Mouse (Mus musculus): ENCODE results near the gene Scg3. TPM values are rescaled to one million over a fixed set of nuclear protein-coding genes. Genes with fewer than 3 reads are reported as not detected.
"Not testable (repeated sequence)": the region's sequence is repeated elsewhere in the genome, so short reads cannot be mapped to it uniquely, and the experiment has no call there.

The Scg3 gene
- total RNA-seq (2021): 1 to 10 TPM; 3.3 TPM
- long read RNA-seq, experiment 1: 0 reads
- long read RNA-seq, experiment 2, partial matches to known transcripts: 0 of 2 reads
- long read RNA-seq, experiment 2, other reads (novel, unspliced or antisense): 0 of 2 reads

DNA sequence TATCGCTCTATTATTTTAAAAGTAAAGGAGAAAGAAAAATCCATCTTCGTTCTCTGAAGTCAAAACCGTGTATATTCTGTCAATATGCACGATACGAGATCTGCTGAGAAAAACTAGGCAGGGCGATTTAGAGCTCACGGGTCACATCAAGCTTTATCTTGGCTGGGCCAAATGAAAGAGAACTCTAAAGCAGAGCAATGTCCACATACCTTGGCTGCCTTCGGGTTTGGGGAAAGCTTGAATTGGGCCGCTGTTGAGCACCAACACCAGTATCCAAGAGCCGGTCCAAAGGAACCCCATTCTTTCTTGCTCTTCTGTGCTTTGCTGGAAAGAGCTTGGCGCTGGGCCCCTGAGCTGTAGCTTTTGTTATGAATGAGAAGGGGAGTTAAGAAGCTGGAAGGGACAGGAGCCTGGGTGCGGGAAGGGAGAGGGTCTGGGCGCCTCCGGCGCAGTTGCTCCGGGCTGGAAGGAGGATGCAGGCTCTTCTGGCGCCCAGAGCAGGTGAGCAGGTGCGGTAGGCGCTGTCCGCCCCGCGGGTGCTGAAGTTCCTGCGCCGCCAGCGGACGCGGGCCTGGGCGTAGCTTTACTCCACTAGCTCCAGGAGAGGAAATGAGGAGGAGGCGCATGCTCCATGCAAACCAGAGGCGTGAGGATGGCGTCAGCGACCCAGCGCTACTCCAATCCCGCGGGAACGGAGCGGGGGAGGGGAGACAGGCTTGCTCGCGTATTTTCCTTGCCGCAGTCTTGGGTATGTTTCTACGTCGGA, at the start of gene Scg3:
Gene Scg3, minus strand, starts transcription at position 631 of the 766 bp plus-strand sequence.
- intact Hi-C loops (cut with DNase I; ENCODE audit: low total_unique reads): no loop called here
- peak; percentile 64 for DNase-seq

DNA sequence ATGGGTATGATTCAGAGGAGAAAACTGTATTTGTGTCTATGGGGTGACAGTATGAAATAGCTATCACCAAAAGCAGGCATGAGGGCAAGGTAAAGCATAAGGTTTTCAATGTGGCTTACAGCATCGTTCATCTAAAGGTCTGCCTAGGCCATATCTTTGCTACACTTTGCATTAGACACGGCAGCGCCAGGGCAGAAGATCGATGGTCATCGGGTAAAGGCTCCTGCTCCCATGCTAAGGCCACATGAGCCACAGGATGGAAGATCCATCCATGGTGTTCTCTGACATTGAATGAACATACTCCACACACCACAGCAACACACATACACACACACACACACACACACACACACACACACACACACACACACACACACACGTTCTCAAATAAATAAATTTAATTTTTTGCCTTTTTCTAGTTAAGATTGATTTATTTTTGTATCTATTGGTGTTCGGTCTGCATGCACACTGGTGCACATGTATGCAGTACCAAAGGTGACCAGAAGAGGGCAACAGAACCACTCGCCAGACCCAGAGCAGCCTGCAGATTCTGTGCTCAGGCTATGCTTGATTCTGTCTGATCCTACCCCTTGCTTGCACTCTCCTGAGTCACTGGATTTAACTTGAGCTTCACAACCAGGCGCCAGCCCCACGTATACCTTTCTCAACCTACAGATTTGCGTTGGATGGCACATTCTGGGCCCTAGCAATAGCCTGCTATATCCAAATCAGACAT, 36.3 kb upstream of the Scg3 start:
- intact Hi-C loops (cut with DNase I; ENCODE audit: low total_unique reads): no loop called here
- DNase-seq: peak; percentile 61

DNA sequence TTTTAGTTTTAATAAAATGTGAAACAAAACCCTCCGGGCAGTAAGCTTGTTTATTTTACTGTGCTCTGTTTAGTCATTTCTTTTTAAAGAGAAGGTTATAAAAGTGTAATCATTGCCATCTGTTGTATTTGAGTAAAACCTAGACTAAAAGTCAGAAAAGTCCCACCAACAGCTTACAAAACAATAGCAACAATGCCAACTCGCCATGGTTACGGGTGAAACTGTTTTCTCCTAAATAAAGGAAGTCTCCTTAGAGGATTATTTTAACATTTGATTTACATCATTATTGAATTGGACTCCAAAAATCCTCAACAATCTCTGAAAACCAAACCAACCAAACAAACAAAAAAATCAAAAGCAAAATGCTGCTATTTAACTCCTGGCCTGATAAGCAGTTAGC, 35.6 kb upstream of the Scg3 start:
- intact Hi-C loops (cut with DNase I; ENCODE audit: low total_unique reads): no loop called here
- DNase-seq: peak; percentile 20

DNA sequence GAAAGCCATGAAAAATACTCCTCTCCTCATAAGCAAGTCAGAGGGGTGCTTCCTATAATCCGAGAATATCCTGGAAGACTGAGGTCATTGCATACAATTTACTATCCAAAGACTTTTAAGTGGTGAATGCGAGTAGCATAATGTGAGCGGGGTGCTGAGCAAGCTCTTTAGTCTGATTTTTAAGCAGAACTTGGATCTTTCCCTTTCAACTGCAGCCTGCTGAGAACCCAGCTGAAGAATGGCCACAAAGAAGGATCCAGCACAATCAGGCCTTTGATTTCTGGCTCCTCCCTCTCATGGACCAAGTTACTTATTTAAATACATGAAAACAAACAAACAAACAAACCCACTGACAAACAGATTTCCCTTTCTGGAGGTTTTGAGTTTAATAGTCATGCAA, 916 bp upstream of the Scg3 start:
- intact Hi-C loops (cut with DNase I; ENCODE audit: low total_unique reads): no loop called here

DNA sequence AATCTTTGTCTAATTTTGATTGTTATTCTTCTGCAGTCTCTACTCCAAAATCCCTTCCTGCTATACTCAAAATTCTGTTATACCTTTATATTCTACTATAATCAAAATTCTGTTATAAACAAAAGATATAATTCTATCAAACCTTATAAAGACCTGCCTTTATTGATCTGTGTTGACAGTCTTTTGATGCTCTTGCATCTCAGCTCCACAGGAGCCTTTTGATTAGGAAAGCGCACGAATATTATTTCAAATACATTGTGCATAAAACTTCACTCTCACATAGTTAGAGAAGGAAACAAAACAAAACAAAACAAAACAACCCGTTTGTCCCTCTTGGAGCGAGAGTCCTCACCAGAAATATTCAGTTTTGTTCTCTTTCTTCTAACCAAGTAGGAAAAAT, 436 bp upstream of the Scg3 start:
- DNase-seq: no peak
- intact Hi-C loops (cut with DNase I; ENCODE audit: low total_unique reads): no loop called here

More for the DNA sequence above, 916 bp upstream of the Scg3 start:
- no peak for DNase-seq

DNA sequence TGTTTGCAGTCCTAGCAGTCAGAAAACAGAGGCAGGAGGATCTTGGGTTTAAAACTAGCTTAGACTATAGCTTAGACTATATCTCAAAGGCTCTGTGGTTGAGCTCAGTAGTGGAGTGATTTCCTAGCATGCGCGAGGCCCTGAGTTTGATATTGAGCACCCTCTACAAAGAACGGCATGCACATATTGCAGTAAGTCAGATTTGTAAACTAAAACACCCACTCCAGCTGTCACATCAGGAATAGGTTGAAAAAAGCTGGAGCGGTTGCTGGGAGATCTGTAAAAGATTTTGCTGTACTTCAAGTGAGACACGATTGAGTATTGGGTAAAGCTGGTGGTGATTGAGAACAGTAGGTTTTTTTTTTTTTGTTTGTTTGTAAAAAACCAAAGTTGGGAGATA, 3.2 kb downstream of the Scg3 start:
- DNase-seq: no peak
- intact Hi-C loops (cut with DNase I; ENCODE audit: low total_unique reads): no loop called here

DNA sequence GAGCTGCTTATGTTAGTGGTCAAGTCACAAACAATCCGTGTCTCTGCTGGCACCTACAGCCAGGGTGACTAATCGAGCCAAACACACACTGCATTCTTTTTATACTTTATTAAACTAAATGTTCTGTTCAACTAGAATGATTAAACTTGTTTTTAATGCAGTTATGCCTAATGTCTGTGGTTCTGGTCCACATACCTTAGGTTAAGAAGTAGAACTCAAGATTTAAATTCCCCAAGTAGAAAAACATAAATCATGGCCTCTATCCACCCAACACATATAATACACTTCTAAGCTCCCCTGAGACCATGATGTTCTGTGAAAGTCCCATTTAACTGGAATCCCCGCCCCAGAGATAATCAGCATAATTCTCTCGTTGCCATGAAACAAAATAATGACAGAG, 4.2 kb downstream of the Scg3 start:
- intact Hi-C loops (cut with DNase I; ENCODE audit: low total_unique reads): no loop called here
- DNase-seq: no peak

- DNase-seq: peak; percentile 9
- intact Hi-C loops (cut with DNase I; ENCODE audit: low total_unique reads): no loop called here
These were observed 5.5 kb downstream of the Scg3 start for GRCm38 (mm10) chr9:75678341-75678740.

GRCm38 (mm10) chr9:75676226-75676625, 7.6 kb downstream of the Scg3 start:
- intact Hi-C loops (cut with DNase I; ENCODE audit: low total_unique reads): no loop called here
- DNase-seq: peak; percentile 8

DNA sequence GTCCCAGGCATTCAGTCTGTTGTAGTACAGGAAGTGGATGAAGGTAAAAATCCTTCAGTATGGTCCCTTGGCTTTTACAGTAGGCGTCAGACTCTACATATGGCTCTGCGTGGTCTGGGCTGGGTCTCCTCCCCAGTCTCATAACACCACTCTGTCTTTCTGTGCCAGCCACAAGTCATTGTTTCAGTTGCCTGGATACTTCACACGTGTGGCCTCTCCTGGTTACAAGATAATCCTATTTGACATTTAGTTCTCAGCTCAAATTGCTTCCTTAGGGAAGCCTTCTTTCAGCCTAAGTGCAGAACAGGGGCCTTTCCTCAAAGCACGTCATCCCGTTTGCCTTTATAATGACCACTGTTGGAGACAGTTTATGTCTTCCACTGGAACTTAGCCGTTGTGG, 11.1 kb downstream of the Scg3 start:
- DNase-seq: no peak
- intact Hi-C loops (cut with DNase I; ENCODE audit: low total_unique reads): no loop called here

DNA sequence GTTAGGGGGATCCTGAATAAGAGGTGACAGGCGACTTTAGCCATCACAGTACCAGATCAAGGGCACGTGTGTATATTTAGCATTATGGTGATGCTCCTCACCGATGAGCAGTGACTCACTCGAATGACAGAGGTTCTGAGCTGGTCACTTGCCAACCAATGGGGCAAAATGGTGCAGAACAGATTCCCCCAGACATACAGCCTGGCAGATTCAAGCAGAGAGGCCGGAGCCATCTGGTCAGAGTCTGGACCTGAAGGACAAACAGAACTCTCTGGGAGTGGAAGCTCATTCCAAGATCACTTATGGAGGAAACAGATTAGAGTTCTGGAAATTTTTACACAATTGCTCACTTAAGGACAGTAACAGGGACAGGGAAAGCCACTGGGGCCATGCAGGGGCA, 17.2 kb downstream of the Scg3 start:
- peak; percentile 14 for DNase-seq
- intact Hi-C loops (cut with DNase I; ENCODE audit: low total_unique reads): no loop called here

DNA sequence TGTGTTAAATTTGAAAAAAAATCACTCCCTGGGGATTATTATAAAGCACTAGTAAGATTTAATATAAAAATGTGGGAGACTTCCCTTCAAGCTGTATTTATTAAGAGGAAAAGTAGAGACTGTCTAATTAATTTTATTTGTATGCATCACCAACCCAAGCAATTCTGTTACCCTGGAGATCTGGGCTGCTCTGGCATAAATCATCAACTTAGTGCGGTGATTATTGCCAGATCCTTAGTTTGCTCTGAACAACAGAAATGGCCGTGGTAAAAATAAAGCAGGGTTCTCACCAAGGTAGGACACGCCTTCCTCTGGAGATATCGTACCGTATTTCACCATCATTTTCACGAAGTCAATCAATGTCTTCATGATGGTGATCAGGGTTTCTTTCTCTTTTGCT, 18.5 kb downstream of the Scg3 start:
- intact Hi-C loops (cut with DNase I; ENCODE audit: low total_unique reads): no loop called here
- DNase-seq: no peak

- no peak for DNase-seq
- intact Hi-C loops (cut with DNase I; ENCODE audit: low total_unique reads): no loop called here
These were observed 22.9 kb downstream of the Scg3 start for GRCm38 (mm10) chr9:75660917-75661316.

DNA sequence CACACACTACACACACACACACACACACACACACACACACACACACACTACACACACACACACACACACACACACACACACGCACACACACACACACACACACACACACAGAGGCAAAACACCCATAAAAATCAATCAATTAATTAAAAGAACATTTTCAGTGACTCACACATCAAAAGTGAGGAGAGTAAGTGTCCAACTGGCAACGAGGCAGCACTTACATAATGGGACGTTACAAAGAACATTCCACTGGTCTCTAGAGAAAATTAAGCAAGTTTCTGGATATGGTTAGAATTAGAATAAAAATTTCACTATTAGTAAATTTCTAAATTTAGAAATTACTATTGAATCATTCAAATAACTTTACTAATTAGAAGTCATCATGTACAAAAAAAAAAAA, 27.4 kb downstream of the Scg3 start:
- DNase-seq: peak; percentile 33
- intact Hi-C loops (cut with DNase I; ENCODE audit: low total_unique reads): not testable (repeated sequence)

- DNase-seq: peak; percentile 58
- intact Hi-C loops (cut with DNase I; ENCODE audit: low total_unique reads): no loop called here
These were observed 29.6 kb downstream of the Scg3 start for GRCm38 (mm10) chr9:75653981-75654911.

- intact Hi-C loops (cut with DNase I; ENCODE audit: low total_unique reads): no loop called here
- DNase-seq: no peak
These were observed 38.5 kb downstream of the Scg3 start for GRCm38 (mm10) chr9:75645405-75645804.

DNA sequence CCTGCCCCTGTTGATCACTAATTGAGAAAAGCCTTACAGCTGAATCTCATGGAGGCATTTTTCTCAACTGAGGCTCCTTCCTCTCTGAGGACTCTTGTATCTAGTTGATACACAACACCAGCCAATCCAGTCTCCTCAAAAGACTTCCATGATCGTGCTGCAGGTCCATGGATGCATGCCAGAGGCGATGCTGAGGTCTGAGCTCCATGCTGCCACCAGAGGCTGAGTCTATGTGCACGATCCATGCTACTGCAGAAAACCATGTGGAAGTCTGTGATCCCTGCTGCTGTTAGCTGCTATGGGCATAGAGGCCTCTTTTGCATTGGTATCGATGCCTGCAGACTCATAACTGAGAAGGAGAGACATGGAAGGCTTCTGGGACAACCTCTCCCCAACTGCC, 49.6 kb downstream of the Scg3 start:
- intact Hi-C loops (cut with DNase I; ENCODE audit: low total_unique reads): no loop called here
- no peak for DNase-seq

DNA sequence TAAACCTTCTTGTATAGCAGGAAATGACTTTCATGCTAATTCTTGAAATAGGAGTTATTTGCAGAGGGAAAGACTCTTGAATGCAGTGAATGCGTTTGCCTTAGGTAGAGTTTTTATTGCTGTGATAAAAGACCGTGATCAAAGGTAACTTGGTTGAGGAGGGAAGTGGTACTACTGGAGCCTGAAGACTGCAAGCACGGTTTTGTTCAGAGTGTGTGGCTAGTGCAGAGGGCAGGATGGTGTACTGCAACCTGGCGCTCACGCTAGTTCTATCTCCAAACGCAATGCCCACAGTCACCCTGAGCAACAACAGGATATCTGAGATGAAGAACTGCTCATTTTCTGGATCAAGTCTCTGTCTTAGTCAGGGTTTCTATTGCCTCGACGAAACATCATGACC, 50.3 kb downstream of the Scg3 start:
- DNase-seq: no peak
- intact Hi-C loops (cut with DNase I; ENCODE audit: low total_unique reads): no loop called here

GRCm38 (mm10) chr9:75632902-75633301, 51.0 kb downstream of the Scg3 start:
- intact Hi-C loops (cut with DNase I; ENCODE audit: low total_unique reads): no loop called here
- no peak for DNase-seq

DNA sequence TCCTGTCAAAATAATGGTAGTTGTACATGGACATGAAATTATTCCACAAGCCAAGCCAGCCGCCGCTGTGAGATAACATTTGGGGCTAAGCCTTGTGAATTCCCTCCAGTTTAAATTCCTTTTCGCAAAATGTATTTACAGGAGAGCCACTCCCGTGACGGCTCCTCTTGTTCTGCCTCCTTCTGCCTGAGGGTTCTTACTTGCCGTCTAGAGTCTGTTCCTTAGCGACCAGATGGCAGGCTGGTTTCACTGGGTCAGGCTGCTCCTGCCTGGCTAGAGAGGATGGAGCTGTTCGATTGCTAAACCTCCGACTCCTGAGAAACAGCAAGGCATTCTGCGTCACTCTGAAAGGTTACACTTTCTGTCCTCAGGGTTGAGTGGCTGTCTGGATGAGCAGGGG, 51.7 kb downstream of the Scg3 start:
- no peak for DNase-seq
- intact Hi-C loops (cut with DNase I; ENCODE audit: low total_unique reads): no loop called here
